Comparison of ENCODE assay signal across 8 mouse cellular contexts in the genomic region with DNA sequence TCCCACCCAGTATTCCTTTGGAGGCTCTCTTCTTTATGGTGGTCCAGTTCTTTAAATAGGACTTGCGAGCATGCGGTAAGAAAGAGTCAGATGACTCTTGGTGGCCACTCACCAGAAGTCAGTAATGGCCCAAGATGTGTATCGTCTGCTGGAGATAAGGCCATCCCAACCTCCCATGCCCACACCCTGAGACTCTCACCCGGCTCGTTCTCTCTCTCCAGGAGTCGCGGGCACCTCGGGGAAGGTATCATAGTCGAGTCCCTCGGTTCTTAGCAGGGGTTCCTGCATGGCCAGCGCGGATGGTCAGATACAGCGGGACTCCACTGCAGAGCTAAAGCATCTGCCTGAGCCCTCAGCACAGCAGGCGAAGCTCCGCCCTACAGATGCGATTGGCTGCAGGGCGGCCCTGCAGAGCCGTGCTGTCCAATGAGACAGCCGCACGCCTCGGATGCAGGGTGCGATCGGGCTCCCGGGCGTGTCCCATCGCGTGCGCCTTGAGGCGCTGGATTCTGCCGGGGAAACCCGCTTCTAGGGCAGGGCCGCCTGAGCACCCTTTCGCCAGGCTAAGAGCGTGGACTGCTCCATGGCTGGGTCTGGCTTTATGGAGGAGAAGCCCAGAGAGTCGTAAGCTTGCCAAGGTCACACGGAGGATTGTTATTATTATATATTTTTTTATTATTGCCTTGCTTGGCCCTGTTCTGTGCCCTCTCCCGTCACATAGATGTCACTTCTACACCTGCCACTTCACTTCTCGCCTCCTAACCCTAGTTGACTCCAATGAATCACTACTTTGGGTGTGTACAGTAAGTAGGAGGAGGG. TPM values are rescaled to one million over a fixed set of nuclear protein-coding genes. Genes with fewer than 3 reads are reported as not detected.
DNase-seq lines count a peak whose midpoint lies in the region; ATAC-seq and TF ChIP-seq lines count a peak whose summit lies in the region.

Gene Slc2a6 (minus strand): TSS at position 381 of the 819 bp plus-strand sequence.

- no peaks in the 10 kb centered on the region for H3K9me3 ChIP-seq in forebrain, embryonic 16.5 days (ENCODE audit: control insufficient read depth, low read length)
- no peaks in the 10 kb centered on the region for H3K9me3 ChIP-seq in neural tube, embryonic 15.5 days (replicated peaks)

- intact Hi-C loops in heart, postnatal 36 days (cut with DNase I), result no loop called here

- peak; percentile 100 for ATAC-seq in forebrain, embryonic 16.5 days
- ATAC-seq in neural tube, embryonic 15.5 days (ENCODE audit: low FRiP score), result peak; percentile 99

- H3K4me1 ChIP-seq in forebrain, embryonic 16.5 days (replicated peaks; ENCODE audit: control insufficient read depth, insufficient read depth, low read length), result peaks cover 11% of the 10 kb centered on the region
- H3K4me1 ChIP-seq in lung, adult 2 months (ENCODE audit: control insufficient read depth, insufficient read depth, low read length), result peaks cover 4% of the 10 kb centered on the region; the same call in 1 of the 2 replicates
- peaks cover 18% of the 10 kb centered on the region for H3K4me1 ChIP-seq in neural tube, embryonic 15.5 days

- 2% methylated on average over 38 of the region's 38 CpGs for WGBS in forebrain, embryonic 16.5 days
- 1% methylated on average over 38 of the region's 38 CpGs for WGBS in lung, adult 2 months
- WGBS in neural tube, embryonic 15.5 days, result 2% methylated on average over 38 of the region's 38 CpGs

- H3K4me3 ChIP-seq in forebrain, embryonic 16.5 days (replicated peaks; ENCODE audit: low read length), result peak within 1 kb of the TSS; percentile 53
- H3K4me3 ChIP-seq in lung, adult 2 months (replicated peaks; ENCODE audit: extremely low read depth, low read depth, low read length), result peak within 1 kb of the TSS; percentile 26
- peak within 1 kb of the TSS; percentile 49 for H3K4me3 ChIP-seq in neural tube, embryonic 15.5 days (replicated peaks)

- no peak within 1 kb of the TSS for H3K27ac ChIP-seq in forebrain, embryonic 16.5 days (ENCODE audit: low read length)
- H3K27ac ChIP-seq in neural tube, embryonic 15.5 days (replicated peaks), result peak within 1 kb of the TSS; percentile 80

- H3K9ac ChIP-seq in forebrain, embryonic 16.5 days (replicated peaks; ENCODE audit: low read depth, low read length), result peak within 1 kb of the TSS; percentile 67
- peak within 1 kb of the TSS; percentile 52 for H3K9ac ChIP-seq in neural tube, embryonic 15.5 days (replicated peaks)

- H3K27me3 ChIP-seq in forebrain, embryonic 16.5 days (replicated peaks; ENCODE audit: control insufficient read depth, insufficient read depth, low read length), result peaks cover 4% of the 10 kb centered on the region; the same call in 1 of the 2 replicates
- H3K27me3 ChIP-seq in neural tube, embryonic 15.5 days (replicated peaks), result 0 out of 2 replicates have a peak, but pooled peaks cover 3% of the 10 kb centered on the region

- no peak for TF ChIP-seq CTCF in lung, adult 2 months (IDR thresholded peaks at IDR 0.05; ENCODE audit: insufficient read depth, low read length)

- TF ChIP-seq POLR2A in lung, adult 2 months (IDR thresholded peaks at IDR 0.05; ENCODE audit: borderline replicate concordance, extremely low read depth, low read depth, low read length), result peak; percentile 23; the same call in 1 of the 2 replicates

- peak; percentile 73 for DNase-seq in ES-CJ7 (ENCODE audit: low read depth, low spot score)
- peak; percentile 94 for DNase-seq in cerebellum, adult 11-12 months
- peak; percentile 78 to 81 for DNase-seq in heart, postnatal 36 days
- DNase-seq in layer of hippocampus, adult 18-20 months (ENCODE audit: low spot score in 2 of 2), result peak; percentile 90 to 93
- peak; percentile 74 for DNase-seq in lung, adult 2 months
- DNase-seq in testis, postnatal 10 days (ENCODE audit: low spot score), result peak; percentile 85

- H3K36me3 ChIP-seq in forebrain, embryonic 16.5 days (ENCODE audit: control insufficient read depth, insufficient read depth), result no peaks in the 10 kb centered on the region
- no peaks in the 10 kb centered on the region for H3K36me3 ChIP-seq in neural tube, embryonic 15.5 days

- H3K4me2 ChIP-seq in forebrain, embryonic 16.5 days (ENCODE audit: low read length), result peak within 1 kb of the TSS; percentile 75
- peak within 1 kb of the TSS; percentile 74 for H3K4me2 ChIP-seq in neural tube, embryonic 15.5 days

RNA-seq across cellular contexts. Expression of gene Slc2a6, which starts in this region (rescaled TPM):
- 6.1 and 7.1 TPM in 2 replicates for polyA plus RNA-seq in forebrain, embryonic 16.5 days (2015; fragmentation: Nextera tagmentation; extraction: Ambion mirVana)
- total RNA-seq in heart, postnatal 36 days (2021), result under 1 TPM in 1 of 2 experiments, not detected in 1; 0.73 TPM
- total RNA-seq in layer of hippocampus, adult 18-20 months (2021), result 10 to 100 TPM; 31.7 to 34.6 TPM
- 6.2 and 9.5 TPM in 2 replicates for polyA plus RNA-seq in lung, adult 2 months (2012; rRNA removed)
- 17.2 and 20.0 TPM in 2 replicates for polyA plus RNA-seq in neural tube, embryonic 15.5 days (2015; fragmentation: Nextera tagmentation; extraction: Ambion mirVana)

Comparison
In these comparisons a context has a peak if more than half of its experiments do, and no peak if none do; other contexts are left out.
1. RNA of gene Slc2a6 (total RNA-seq): 31.7 to 34.6 TPM in layer of hippocampus, adult 18-20 months; 0.73 TPM in heart, postnatal 36 days; every median in the first group is over 10 times any median in the second.
2. Peak in DNase-seq in heart, postnatal 36 days; RNA of the gene not detected or under 1 TPM.
3. Peak in every context shown above with its lines, with median percentiles within 50 percentile points of each other: DNase-seq and H3K4me3 ChIP-seq.